Mouse (Mus musculus) induced T-regulatory cell, adult 2 months (primary cell): ENCODE data around the gene Ceacam2.
"Not testable (repeated sequence)": the region's sequence is repeated elsewhere in the genome, so short reads cannot be mapped to it uniquely, and the experiment has no call there.

Experiments
- DNase-seq: peaks from one replicate; pipeline ENCODE4 v3.0.0-alpha.2; 2012; ENCODE audit warnings: low read depth

Gene Ceacam2

DNA sequence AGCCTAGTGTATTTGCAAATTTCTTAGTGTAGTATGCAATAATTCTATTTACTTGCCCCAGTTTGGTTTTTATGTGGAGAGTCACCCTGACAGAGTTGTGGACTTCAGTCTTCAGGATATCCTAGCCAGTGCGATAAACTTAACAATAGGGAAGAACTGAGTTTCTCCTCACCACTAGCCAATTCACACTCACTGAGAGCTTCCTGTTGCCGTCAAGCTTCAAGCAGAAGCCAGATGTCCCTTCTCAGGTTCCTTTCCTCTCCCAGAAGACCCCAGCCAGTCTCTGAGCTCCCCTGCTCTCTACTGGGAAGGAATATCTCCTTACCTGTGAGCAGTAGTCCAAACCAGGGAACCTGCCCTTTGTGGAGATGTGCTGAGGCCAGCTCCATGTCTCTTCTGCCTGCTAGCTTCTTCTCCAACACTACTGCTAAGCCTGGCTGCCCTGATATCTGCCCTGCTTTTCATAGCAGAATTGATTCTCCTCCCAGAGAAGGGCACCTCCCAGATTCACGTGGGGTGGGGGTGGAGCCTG lies at the start of gene Ceacam2:
Gene Ceacam2, minus strand, starts transcription at position 482 of the 532 bp plus-strand sequence.
- not testable (repeated sequence) for DNase-seq

DNA sequence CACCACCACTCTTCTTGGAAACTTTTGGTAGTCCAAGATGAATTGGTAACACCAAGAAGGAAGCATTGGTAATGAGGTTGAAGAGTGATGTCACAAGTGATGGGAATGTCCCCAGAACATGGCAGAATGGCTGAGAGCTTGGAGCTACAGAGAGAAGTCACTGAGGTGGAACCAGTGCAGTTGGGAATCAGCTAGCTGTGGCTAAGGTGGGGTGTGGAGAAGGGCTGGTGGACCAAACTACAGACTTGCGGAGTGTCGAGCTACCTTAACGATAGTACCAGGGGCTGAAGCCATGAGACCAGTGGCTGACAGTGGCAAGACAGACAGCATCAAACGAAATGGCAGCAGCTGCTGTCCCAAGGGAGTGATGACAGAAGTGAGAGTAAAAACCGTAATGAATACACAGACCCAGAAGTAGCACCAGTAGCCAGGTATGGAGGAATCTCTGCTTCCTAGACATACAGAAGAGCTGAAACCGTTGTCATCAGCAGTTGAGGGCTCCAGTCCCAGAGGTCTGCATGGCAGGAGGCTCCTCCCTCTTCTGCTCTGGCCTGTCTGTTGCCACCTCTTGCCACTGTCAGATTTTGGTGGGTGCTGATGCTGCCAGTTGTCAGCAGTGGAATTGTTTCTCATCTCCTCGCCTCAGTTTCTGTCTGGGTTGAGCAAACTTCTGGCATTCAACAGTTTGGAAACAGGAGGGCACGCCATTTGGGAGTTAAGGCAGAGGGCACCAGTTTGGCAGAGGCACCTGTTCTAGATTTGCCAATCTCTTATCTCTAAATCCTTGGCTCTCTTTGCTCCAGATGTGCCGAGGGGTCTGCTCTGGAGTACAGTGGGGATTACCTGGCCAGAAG lies 45.9 kb upstream of the Ceacam2 start:
- no peak for DNase-seq

- no peak for DNase-seq
Measured at GRCm38 (mm10) chr7:25584651-25585050, 45.0 kb upstream of the Ceacam2 start.

GRCm38 (mm10) chr7:25582301-25582810 lies 42.7 kb upstream of the Ceacam2 start:
- no peak for DNase-seq

DNA sequence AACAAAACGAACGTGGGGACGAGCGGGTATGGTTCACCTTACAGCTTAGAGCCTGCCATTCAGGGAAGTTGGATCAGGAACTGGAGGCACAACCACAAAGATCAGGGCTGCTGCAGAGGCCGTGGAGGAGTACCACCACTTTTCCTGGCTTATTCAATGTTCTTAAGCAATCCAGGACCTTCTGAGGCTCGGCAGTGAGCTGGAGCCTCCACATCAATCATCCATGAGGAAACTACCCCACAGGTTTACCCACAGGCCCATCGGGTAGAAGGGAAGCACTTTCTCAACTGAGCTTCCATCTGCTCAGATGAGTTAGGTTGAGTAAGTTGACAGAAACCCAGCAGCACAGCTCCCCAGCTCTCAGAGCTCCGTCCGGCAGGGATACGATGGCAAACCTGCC lies 39.8 kb upstream of the Ceacam2 start:
- DNase-seq, result no peak

GRCm38 (mm10) chr7:25576793-25577437 lies 37.3 kb upstream of the Ceacam2 start:
- peak; percentile 48 for DNase-seq

DNA sequence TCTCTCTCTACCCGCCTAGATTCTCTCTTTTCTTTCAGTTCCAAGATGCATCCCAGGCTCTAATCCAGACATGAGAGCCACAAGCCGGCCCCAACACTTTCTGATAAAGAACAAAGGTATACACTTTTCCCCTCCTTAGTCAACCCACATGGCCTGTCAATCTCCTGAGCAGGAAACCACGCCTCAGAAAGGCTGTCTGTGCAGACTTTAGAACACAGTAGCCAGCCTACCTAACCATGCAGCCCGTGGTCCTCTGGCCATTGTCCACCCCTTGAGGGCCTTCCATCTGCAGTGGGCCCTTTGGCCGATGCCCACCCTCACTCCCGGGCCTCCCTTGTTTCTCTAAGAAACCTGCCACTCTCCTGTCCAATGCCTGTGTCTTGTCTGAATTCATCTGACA lies 36.7 kb upstream of the Ceacam2 start:
- DNase-seq, result not testable (repeated sequence)

DNA sequence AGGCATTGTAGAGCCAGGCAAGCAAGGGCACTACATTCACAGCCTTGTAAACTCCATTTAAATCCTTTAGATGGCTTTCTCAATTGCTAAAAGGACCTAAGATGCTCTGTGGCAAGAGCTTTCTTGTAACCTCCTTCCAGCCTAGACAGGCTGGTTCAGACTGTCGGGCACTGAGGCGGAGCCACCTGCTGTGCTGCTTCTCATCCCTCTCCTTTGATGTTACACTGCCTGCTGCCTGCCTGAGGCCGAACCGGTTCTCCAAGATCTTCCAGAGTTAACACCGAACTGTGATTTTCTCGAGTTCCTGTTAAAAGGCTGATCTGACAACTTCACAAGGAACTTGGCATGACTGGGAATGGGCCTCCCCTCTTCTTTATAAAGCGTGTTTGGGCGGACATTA lies 36.2 kb upstream of the Ceacam2 start:
- peak; percentile 32 for DNase-seq

GRCm38 (mm10) chr7:25575105-25575504 lies 35.4 kb upstream of the Ceacam2 start:
- no peak for DNase-seq

GRCm38 (mm10) chr7:25573806-25574205 lies 34.1 kb upstream of the Ceacam2 start:
- not testable (repeated sequence) for DNase-seq

- no peak for DNase-seq
Measured at GRCm38 (mm10) chr7:25568721-25569120, 29.1 kb upstream of the Ceacam2 start.

DNA sequence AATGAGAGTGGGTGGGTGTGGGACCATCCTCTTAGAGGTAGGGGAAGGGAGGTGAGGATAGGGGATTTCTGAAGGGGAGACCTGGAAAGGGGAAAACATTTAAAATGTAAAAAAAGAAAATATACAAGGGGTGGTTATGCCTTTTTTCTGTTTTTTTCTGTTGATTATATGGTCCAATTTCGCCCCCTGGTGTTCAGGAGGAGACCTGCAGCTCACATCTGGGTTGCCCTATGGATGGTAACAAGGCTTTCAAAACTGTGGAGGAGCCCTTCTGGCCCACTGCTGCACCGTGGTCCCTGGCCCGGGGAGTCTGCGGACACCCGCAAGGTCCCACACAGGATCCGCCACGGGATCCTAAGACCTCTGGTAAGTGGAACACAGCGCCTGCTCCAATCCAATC lies 1.8 kb upstream of the Ceacam2 start:
- peak; percentile 44 for DNase-seq

- peak; percentile 7 for DNase-seq
Measured at GRCm38 (mm10) chr7:25539954-25540353, 297 bp upstream of the Ceacam2 start.

- no peak for DNase-seq
Measured at GRCm38 (mm10) chr7:25530837-25531236, 8.8 kb downstream of the Ceacam2 start.

DNA sequence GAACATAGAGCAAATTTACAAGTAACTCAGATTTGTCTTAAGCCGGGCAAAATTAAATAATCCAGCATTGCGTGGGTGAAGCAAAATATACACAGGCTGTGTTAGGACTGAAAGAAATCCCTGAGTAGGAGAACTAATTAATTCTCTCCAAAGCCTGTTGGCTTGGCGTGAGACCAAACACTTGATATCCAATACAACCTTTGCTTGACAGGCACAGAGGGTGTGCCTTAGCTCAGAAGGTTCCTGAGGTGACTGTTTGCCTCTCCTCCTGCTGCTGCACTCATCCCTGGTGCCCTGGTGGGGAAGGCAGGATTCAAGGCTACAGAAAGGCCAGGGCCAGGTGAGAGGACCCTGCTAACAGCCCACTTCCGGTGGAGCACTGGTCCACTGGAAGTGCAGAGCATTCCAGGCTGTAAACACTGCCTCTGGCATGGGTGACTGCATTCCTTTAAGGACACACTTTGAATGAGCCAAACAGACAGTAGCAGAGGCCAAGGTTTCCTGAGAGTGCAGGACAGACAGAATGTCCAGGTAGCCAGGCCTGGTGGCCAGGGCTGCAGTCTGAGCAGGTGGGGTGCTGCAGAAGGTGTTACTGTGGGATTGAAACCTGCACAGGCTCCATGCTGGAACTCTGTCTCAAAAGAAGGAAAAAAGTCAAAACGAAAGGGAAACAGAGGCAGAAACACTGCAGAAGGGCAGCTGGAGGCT lies 23.4 kb downstream of the Ceacam2 start:
- DNase-seq, result not testable (repeated sequence)

DNA sequence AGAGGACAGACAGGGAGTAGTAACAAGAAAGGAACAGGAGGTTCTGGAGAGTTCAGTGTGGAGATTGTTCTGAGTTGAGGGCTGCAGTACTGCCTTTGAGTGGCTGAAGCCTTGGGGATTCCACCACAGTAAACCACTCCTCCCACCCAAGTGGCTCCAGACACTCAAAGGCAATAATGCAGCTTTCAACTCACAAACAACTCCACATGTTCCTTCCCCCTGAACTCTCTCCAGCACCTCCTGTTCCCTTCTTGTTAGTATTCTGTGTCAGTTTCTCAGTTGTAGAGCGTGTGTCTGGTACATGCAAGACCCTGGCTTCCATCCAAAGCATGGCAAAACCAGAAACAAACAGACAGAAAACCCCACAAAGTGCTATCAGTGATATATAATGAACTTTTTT lies 24.0 kb downstream of the Ceacam2 start:
- DNase-seq, result not testable (repeated sequence)

GRCm38 (mm10) chr7:25509925-25510324 lies 29.7 kb downstream of the Ceacam2 start:
- DNase-seq, result no peak

DNA sequence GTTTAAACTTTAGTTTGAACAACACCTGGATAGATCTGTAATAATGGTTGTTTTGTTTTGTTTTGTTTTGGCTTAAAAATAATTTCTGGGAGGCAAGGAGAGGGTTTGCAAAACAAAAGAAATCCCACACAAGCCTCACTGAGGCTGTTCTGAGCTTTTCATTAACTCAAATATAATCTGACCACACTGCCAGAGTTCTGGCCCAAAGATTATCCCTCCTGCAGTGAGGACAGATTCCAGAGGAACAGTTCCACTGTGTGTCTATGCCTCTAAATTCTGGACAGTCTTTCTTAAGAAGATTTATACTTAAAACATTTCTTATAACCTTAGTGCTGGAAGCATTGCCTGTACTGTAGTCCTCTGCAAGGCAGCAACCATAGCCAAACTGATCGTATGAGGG lies 45.0 kb downstream of the Ceacam2 start:
- DNase-seq, result no peak

GRCm38 (mm10) chr7:25490698-25491097 lies 49.0 kb downstream of the Ceacam2 start:
- DNase-seq, result not testable (repeated sequence)

GRCm38 (mm10) chr7:25489382-25489781 lies 50.3 kb downstream of the Ceacam2 start:
- DNase-seq, result not testable (repeated sequence)

DNA sequence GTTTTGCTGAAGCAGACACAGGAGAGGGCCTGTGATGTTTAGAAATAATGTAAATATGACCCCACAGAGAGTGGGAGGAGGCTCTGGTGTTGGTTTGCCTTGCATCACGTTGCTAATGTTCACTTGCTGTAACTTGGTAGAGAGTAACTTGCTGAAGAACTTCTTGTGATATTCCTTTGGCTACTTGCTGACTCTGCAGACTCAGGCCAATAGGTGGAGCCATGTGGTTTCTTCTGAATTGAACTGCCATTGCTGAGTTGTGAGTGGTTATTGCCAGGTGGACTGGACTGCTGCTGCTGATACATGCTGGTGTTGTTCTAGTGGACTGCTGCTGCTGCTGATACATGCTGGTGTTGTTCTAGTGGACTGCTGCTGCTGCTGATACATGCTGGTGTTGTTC lies 53.5 kb downstream of the Ceacam2 start:
- no peak for DNase-seq

GRCm38 (mm10) chr7:25485061-25485460 lies 54.6 kb downstream of the Ceacam2 start:
- no peak for DNase-seq
